Mouse (Mus musculus) adrenal gland, postnatal 14 days (tissue): Measurements from ENCODE around the gene Upk3a. TPM values are rescaled to one million over a fixed set of nuclear protein-coding genes. Genes with fewer than 3 reads are reported as not detected.
"Not testable (repeated sequence)": the region's sequence is repeated elsewhere in the genome, so short reads cannot be mapped to it uniquely, and the experiment has no call there.

Source experiments
- DNase-seq: peaks from one replicate; pipeline ENCODE4 v3.0.0; 2021; ENCODE audit warnings: mixed read lengths
- total RNA-seq: library from RNA; stranded (reverse); gene quantifications from 2 replicates; pipeline ENCODE4 v1.2.3, GENCODE M21; 2021

Gene Upk3a
- total RNA-seq, 1 experiment from 2014 or later = not detected

DNA sequence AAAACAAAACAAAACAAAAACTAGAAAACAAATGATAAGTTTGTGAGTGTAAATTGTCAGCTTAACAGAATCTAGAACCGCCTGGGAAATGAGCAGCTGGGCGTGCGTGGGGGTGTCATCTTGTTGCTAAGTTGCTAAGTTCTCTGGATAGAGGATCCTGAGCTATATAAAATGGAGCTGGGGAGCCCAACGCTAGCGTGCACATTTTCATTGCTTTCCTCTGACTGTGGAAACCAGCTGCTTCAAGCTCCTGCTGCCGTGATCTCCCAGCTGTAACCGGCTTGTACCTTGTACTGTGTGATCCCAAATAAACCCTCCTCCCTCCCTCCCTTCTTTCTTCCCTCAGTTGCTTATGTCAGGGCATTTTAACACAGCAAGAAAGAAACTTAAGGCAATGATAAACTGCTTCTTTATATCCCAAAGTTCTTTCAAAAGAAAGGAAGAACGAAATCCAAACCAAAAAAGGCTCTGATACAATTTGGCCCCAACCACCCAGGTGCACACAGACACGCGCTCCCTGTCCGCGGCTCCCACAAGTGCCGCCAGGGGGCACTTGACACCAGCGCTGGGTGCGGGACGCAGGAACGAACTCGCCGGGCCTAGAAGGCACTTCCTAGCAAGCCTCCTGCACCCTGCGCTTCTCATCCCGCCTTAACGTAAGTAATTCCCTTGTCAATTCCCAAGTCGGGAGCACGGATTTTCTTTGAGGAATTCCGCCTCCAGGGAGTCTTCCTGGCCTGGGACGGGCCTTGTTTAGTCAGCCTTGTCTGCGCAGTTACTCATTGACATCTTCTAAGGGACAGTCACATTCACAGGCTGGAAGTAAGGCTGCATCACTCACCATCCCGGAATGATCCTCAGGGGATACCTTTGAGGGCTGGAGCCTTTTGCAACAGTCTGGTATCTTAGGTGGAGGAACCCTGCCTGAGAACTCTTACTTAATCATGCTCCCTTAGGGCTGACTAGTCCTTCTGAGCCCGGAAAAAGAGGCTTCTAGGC, 15.7 kb upstream of the Upk3a start:
- DNase-seq = peak; percentile 87

DNA sequence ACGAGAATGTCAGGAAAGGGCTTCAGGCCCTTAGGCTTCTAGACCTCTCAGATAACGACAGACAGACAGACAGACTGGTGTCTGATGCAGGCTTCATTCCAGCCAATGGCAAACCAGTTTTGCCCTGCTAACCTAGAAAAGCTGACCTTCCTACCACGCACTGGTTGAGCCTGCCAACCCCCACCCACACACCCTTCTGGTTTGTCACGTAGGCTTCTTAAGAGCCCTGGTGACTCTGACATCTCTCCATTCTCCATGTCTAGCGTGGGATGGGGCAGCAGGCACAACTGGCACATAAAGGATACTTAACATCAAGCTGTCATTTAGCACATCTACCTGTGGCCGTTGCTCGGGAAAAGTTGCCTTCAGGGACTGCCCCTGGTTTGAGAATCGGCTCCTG, 7.3 kb upstream of the Upk3a start:
- DNase-seq = no peak

DNA sequence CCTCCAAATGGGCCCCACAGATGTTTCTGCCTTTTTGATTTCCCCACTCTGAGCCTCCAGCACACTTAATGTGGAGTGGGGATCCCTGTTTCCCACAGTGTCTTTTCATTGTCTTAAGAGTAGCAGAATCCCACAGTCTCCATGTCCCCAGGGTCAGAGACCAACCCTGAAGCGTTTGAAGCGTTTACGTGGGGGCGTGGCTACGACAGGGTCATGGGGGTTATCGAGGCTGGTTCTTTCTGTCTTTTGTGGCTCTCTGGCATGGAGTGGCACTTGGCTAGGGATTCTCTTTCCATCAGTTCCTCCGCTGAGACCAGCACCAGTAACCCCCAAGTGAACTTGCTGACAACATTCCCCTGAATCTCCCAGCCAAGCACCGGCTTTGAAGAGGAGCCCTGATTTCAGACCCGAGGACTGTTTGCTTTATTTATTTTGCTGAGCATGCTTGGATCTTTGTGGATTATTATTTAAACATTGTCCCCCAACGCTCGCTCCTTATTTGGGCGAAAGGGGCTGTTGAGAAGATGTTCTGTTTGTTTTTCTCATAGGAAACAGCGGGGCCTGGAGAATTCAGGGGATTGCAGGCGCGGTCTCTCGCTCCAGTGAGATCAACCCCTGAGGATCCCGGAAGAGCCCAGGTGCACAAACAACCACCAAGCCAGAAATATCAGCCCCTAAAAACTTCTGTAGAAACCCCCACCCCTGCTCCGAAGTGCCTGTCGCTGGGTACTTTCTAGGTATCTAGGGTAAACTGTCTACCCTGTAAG, 4.9 kb upstream of the Upk3a start:
- DNase-seq = no peak

DNA sequence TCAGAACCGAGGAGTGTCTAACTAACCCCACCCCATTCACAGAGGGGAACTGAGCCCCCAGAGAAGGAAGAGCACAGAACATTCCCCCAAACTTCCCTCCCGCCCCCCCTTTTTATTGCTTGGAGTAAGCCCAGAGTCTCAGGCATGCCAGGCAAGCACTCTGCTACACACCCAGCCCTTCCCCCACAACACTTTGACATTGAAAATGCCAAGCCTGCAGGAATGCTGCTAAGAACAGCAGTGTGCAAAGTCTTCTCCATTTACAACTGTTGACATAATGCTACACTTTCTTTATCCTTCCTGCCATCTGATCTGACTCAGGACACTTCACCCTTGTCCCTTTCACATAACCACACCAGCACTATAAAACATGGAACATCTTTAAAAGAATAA, 4.3 kb upstream of the Upk3a start:
- DNase-seq = peak; percentile 44

DNA sequence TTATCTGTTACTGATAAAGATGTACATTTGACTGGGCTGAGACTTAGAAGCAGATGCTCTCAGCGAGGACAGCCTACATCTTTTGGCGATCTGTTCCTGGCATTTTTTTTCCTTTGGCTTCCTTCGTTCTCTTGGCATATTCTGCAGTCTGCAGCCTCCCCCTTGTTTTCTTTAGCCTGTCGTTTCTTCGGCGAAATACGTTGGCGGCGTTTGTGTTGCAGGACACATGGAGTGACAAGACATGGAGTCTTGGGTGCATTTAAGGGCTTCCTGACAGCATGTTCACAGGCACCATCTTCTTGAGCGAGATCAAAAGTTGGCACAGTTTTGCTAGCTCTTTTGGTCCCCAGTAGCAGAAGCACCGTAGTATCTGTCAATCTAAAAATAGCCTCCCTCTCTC, 1.2 kb upstream of the Upk3a start:
- DNase-seq = no peak

DNA sequence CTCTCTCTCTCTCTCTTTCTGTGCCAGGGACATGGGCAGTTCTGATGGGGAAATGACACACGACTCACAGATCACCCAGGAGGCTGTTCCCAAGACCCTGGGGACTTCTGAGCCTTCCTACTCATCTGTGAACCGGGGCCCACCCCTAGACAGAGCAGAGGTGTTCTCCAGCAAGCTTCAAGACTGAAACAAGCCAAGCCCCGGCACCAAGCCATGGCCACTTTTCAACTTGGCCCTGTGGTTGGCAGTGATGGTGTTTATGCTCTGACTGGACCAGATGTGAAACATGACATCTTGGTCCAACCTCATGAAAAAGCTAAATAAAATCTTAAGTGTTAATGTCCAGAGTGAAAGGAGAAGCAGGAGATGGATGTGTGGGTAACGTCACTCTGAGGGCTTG, 5.3 kb downstream of the Upk3a start:
- DNase-seq = no peak

DNA sequence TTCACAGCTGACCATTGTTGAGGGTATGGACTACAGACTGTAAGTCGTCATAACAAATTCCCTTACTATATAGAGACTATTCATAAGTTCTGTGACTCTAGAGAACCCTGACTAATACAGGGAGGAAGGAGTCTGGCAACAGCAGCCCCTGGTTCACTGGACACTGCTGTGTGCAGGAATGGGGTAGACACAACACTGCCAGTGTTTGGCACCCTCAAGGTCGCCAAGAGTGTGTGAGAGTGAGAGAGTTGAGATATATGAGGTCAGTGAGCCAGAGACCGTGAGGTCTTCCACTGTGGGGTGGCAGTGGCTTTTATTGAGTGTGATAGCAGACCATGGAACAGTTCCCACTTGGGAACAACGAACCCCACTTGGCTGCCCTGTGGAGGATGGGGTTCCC, 9.3 kb downstream of the Upk3a start:
- no peak for DNase-seq

DNA sequence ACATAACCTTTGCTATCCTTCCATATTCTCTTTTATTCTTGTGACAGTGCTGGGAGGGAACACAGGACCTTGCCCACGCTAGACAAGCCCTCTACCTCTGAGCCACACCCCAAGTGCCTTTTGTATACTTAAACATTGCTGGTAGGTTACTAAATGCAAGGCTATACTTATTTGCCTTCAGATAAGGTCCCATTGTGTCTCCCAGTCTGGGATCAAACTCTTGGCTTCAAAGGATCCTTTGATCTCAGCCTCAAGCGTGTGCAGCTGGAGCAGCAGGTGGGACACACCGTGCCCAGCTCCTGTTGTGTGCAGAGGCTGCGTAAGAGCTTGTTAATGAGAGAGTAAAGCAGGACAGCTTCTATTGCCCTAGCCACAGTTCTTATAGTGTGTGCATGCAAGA, 10.8 kb downstream of the Upk3a start:
- DNase-seq = no peak

DNA sequence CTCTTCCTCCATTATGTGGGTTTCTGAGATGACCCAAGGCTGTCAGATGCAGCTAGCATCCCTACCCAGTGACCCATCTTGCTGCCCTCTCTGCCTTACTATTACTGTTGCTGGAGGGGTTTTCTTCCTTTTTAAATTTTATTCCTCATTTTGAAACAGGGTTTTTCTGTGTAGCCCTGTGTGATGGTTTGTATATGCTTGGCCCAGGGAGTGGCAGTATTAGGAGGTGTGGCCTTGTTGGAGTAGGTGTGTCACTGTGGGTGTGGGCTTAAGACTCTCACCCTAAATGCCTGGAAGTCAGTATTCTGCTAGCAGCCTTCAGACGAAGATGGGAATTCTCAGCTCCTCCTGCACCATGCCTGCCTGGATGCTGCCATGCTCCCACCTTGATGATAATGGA, 11.7 kb downstream of the Upk3a start, which contains the start of gene Fam118a:
Gene Fam118a (plus strand): TSS at position 301 of the 400 bp plus-strand sequence.
- not testable (repeated sequence) for DNase-seq

DNA sequence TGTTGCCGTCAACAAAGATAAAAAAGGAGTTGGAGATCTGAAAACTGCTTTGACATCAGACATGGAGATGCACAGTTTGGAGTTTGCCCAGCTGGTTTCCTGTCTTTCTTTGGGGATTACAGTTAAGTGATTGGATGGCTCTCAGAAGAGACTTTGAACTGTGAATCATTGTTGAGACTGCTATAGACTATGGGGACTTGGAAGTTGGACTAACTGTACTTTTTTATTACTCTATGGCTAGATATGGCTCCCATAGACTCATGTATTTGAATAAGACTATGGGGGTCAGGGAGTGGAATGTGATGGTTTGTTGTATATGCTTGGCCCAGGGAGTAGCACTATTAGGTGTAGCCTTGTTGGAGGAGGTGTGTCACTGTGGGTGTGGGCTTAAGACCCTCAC, 13.7 kb downstream of the Upk3a start:
- not testable (repeated sequence) for DNase-seq

DNA sequence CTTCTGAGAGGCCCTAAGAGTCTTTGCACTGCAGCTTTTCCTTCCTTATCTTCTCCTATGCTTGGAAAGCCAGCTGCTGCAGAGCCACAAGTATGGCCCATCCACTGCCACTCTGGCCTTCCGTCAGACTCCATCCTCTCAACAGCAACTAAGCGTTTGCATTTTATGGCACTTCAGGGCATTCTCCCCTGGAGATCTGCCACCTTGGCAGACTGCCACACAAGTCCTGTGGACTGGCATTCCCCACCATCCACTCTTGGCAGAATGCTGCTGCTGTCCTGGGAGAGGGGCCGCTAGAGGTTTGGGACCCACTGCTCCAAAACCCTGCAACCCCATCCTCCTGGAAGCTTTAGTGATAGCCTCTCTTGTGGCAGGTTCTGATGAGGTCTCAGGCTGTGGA, 14.9 kb downstream of the Upk3a start:
- DNase-seq = peak; percentile 32

DNA sequence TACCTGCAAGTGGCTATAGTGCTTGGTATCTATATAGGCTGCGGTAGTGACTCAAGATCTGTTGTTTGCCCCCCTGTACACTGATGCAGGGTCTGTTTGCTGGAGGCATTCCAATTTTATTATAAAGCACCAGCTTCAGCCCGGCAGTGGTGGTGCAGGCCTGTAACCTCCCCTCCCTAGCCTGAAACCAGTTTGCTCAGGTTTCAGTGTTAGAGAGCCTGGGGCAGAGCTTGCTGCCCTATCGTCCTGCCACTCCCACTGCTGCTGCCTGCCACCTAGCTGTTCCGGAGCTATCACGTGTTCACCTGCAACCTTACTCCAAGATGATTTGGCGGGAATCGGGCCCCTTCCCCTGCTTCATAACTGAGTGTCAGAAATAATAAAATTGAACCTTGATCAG, 17.0 kb downstream of the Upk3a start:
- not testable (repeated sequence) for DNase-seq

DNA sequence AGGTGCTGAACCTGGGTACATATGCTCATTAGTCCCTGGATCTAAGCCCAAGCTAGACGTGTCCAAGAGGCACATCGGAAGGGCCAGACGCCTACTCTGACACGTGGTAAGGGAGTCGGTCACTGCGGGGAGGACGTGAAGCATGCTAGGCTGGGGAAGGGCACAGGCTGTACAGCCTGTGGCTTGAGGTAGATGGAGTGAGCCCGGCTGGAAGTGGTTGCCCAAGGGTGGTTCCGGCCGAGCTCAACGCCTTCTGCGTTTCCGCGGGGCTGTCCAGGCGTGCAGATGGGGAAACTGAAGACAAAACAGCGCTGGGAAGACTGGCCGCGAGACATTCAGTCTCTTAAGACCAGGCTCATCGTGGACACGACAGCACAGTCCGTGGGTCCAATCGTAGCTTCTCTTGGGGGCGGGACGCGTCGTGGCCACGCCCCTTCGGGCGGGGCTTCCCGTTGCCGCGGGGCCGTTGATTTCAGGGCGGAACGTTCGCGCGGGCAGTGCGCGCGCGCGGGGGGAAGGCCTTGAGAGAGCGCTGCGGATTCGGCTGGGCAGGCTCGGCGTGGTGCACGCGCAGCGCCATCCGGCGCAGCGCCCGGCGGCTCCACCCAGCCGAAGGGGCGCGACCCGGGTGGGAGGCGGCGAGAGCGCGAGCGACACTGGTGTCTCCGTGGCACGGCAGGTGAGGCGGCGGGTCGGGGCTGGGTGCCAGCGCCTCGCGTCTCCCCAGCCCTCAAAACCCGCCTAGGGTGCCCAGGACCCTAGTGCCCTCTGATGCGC, 19.8 kb downstream of the Upk3a start:
- DNase-seq = peak; percentile 98

DNA sequence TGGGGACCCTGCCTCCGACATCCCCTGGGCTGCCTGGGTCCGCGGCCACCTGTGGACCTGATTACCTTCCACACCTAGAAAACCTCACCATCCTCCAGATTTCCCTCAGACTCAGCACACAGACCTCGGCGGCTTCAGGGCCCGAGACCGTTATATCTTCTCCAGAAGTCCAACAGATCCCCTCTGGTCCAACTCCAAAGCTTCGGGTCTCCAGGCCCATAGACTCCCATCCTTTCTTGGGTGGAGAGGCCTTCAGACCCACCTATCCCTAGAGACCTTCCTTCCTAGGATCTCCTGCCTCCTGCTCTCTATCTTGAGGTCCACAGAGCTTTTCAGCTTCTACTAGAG, 20.4 kb downstream of the Upk3a start:
- peak; percentile 12 for DNase-seq

DNA sequence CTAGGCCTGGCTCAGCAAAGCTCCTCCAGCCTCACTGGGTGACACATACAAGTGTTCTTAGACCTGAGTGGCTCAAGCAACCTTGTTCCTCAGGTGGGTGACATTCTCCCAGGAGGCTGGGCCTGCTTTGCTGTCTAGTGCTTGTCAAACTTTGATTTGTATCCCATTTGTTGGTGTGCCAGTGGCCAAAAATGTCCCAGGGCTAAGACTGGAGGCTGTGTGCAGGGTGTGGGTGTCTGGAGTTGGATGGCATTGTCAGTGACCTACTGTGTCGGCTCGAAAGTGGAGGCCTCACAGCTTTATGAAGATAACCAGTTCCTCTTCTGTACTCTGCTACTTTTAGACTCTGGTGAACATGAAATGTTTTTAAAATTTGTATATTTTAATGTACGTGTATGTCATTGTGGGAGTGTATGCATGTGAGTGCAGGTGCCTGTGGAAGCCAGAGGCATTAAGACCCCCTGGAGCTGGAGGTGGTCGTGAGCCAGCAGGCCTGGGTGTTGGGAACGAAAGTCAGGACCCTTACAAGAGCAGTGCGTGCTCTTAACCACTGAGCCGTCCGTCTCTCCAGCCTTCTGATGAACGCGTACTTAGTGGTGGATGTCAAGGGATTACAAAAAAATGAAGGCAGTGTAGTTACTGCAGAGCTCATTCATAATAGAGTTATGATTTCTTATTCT, 24.7 kb downstream of the Upk3a start:
- DNase-seq = no peak

DNA sequence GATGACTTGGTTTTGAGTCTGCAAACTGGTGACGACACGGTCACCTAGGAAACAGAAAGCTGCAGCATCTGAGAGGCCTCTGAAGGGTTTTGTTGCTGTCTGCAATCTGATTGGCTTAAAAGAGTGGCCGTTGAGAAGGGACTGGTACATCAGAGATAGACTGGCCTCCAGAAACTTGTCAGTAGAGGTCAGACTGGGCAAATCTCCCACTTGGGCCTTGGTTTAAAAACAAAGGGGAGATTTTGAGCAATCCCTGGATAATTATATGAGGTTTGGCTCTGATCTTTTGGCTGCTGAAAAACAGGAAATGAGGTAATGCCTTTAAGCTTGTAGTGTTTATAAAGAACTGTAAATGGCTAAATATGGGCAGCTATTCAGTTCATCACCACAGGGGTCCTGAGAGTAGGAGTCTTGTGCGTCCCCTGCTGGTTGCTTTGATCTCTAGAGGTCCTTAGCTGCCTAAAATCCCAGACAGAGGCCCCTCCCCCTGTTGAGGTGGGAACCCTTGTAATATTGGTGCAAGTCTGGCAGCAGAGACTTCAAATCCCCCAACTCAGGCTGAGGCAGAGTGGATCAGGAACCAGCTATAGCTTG, 25.5 kb downstream of the Upk3a start:
- DNase-seq = peak; percentile 76

DNA sequence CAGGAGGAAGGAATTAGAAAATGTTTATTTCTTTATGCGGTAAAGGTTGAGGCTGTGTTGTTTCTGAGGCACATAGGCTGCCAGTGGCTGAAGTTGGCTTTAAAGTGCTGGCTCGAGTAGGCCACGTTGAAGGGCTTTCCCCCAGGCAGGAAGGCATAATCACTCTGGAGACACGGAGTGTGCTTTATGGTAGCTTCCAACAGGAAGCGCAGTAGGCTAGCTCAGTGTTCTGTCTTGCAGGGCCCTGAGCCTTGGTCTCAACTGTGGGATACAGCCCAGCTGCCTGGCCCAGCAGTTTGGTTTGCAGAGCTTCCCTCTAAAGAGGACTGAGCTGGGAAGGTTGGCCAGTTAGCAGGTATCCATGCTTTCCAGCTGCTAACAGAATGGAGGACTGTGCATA, 26.2 kb downstream of the Upk3a start:
- no peak for DNase-seq

DNA sequence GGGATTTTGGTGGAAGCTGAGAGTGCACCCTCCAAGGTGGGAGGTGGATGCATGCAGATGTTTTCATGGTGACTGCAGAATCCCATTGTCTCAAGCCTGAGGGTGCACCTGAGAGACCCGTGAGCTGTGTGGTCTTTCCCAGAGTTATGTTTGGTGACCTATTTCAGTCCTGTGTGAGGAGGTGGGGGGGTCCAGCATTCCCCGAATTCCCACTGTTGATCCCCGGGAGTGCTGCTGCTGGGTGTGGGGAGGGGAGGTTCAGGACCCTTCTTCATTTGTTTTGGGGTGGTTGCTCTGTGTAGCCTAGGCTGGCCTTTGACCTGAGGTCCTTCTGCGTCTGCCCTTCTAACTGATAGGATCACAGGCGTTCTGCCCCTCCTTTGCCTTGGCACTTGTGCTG, 26.8 kb downstream of the Upk3a start:
- DNase-seq = no peak

DNA sequence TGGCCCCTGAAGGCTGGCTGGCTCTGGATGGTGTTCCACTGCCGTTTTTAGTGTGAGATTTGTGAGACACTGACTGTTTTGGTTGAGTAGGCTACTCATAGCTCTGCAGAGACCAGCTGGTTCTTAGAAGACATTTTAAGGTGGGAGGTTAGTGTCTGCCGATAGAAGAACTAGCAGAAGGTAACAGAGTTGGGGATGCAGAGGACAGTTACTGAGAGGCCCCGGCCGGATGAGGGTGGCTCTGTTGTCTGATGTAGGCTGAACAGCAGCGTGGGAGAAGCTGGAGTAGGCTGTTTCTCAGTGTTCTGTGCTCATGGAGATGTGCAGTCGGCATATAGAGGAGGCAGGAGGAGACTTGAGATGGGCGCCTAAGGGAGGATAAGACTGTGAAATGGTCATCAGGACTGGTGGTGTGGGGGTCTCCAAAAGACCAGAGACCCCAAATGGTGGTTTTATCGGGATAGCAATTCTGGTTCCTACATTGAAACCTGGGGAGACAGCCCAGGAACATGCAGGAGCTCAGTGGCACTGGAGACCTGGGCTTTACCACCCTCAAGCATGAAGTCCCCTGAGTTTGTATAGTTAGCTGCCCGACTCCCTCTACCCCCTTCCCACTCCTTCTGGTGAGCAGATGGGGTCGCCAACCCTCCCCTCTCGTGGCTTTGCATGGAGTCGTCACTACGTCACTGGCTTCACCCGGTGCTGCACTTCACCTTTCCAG, 29.4 kb downstream of the Upk3a start:
- no peak for DNase-seq

DNA sequence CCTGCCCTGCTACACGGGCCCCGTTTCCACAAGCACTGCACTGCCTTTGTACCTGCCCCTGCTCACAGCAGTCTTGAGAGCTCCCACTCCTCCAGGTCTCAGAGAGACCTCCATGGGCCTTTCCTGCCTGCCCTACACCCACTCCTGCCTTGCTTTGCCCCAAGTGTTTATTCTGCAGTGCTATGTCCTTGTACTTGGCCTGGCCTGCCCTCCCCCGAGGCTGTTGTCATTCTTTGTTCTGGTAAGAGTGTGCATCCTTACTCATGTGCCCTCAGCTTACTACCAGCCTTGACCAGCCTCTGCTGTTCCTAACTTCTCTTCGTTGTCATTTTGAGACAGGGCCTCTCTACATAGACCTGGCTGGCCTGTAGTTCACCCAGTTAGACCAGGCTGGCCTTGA, 30.9 kb downstream of the Upk3a start:
- DNase-seq = peak; percentile 53

DNA sequence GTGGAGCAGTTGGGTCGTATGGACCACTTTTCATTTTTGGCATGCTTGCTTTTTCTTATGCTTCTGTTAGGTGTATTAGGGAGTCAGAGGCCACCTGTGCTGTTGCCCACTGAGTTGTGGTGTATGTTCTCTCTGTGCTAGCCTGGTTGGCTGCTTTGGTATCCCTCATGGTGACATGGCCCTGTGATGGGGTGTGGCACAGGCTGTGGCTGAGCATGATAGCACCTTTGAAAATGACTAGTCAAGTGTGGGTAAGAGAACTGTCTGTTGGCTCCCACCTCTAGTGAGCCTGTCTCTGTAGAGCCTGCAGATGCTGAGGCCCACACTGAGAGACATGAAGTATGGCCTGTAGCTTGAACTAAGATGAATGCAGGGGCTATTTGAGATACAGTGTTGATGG, 32.8 kb downstream of the Upk3a start:
- no peak for DNase-seq
